Mouse (Mus musculus) kidney, postnatal 10 days (tissue): Measurements from ENCODE around the gene Ralgapa1.
A peak's percentile ranks its signal among the peaks of the same experiment; 100 is the strongest.
"Not testable (repeated sequence)": the region's sequence is repeated elsewhere in the genome, so short reads cannot be mapped to it uniquely, and the experiment has no call there.

Experiments
- DNase-seq: peaks from one replicate; pipeline ENCODE4 v3.0.0; 2021; ENCODE audit warnings: mixed read lengths

The Ralgapa1 gene

GRCm38 (mm10) chr12:55798745-55799144 is 22.2 kb downstream of the Ralgapa1 start:
- DNase-seq = no peak

GRCm38 (mm10) chr12:55797103-55797502 is 23.9 kb downstream of the Ralgapa1 start:
- DNase-seq = no peak

DNA sequence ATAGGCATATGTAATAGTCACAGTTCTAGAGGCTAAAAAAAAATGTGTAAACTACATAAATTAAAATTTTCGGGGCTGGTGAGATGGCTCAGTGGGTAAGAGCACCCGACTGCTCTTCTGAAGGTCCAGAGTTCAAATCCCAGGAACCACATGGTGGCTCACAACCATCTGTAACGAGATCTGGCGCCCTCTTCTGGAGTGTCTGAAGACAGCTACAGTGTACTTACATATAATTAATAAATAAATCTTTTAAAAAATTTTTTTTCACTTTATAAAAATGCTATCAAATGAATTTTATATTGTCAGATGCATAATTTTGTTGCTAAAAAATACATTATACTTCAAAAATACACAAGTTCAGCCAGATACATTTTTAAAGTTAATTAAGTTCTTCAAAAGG is 26.5 kb downstream of the Ralgapa1 start:
- DNase-seq = not testable (repeated sequence)

GRCm38 (mm10) chr12:55785252-55785651 is 35.7 kb downstream of the Ralgapa1 start:
- DNase-seq = no peak

DNA sequence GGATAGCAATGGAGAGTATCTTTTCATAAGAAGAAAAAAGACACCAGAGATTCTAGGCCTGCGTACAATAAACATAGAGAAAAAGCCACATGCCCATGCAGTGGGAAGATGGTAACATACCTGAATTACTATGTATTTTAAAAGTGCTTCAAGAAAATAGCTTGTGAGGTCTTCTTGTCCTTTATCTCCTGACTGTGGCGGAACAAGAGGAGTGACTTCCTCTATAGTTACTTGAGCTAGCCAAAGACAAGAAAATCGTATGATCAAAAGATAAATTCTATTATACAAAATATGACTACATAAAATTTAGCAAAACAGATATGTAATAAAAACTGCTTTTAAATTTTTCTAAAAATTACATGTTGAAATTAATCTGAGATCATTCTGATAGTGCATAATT is 38.3 kb downstream of the Ralgapa1 start:
- DNase-seq = no peak

GRCm38 (mm10) chr12:55778301-55778700 is 42.7 kb downstream of the Ralgapa1 start:
- peak; percentile 56 for DNase-seq

DNA sequence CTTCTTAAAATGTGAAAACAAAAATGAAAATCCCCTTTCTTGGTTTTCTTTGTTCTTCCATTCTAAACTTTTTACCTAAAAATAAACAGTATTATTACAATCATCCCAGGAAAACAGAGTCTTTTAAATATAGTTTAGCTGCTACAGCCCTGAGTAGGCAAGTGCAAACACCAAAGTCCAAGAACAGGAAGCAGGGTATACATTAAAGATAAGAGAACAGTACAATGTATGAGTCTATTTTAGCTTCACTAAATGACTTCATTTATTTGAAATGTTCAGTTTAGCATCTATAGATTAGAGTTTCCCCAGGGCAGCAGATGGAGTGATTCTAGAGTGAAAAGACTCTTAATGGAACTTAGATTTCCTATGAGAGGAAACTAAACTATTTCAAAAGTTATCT is 43.6 kb downstream of the Ralgapa1 start:
- DNase-seq = no peak

DNA sequence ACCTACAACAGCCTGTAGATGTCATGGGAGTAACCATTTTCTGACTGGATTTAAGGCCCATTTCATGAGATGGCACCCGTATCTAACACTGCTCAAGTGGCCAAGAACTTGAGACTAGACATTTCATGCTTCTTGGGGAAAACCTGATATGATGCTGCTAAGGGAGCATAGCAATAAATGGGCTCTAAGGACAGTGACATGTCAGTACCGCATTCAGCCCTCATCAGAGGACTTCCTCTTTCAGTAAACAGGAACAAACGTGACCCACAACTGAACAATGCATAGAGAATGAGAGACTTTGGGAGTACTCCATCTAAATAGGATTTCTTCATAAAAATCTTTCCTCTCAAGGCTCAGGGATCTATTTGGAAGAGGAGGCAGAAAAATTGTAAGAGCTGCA is 46.7 kb downstream of the Ralgapa1 start:
- no peak for DNase-seq

- no peak for DNase-seq
Measured at GRCm38 (mm10) chr12:55720319-55720718, 100.6 kb downstream of the Ralgapa1 start.

GRCm38 (mm10) chr12:55705881-55706280 is 115.1 kb downstream of the Ralgapa1 start:
- no peak for DNase-seq

DNA sequence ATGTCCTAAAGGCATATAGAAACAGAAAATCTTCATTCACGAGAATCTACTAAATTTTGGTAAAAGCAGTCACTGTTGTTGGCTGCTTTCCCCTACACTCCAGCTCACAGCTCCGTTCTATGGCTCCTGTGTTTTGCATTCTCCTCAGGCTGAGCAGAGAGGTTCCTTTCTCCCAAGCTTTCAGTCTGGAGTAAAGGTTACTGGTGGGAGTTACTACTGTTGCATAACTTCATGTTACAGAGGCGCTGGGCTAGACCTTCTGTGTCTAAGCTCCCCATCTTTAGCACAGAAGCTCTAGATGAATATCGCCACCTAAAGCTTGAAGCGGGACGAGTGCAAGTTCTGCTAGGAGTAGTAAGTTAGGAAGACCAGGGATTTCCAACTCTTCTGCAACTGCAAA is 154.3 kb downstream of the Ralgapa1 start:
- no peak for DNase-seq

DNA sequence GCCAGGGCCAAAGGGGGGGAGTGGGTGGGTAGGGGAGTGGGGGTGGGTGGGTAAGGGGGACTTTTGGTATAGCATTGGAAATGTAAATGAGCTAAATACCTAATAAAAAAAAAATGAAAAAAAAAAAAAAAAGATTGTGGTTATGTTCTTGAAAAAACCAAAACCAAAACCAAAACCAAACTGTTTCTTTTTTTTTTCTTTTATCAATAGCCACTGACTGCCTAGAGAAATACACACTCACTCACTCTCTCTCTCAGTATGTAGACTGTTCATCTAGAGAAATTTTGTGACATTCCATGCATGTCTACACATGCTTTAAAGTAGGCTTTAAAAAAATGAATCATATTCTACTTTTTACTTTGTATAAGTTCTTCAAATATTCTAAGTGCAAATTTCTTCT is 157.8 kb downstream of the Ralgapa1 start:
- not testable (repeated sequence) for DNase-seq

- no peak for DNase-seq
Measured at GRCm38 (mm10) chr12:55648011-55648525, 172.9 kb downstream of the Ralgapa1 start.

GRCm38 (mm10) chr12:55626711-55627110 is 194.3 kb downstream of the Ralgapa1 start:
- peak; percentile 11 for DNase-seq

DNA sequence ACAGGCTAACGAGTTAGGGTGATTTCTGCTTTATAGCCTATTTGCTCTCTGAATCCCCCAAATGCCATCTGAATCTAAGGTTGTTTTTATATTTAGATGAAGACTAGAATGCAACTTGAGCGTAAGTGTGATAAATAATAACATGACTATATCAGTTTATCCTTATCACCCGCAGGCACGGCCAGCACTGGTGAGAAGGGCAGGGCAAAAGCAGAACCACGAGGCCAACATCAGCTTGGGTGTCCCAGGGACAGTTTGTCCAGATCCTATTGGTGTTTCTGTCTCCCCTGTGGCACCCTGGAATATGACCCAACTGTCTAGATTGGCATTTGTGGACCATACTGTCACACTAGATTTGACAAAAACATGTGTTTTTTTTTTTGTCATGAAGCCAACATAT is 197.7 kb downstream of the Ralgapa1 start:
- DNase-seq = no peak

GRCm38 (mm10) chr12:55622615-55623245 is 198.2 kb downstream of the Ralgapa1 start:
- DNase-seq = no peak

GRCm38 (mm10) chr12:55620321-55620720 is 200.6 kb downstream of the Ralgapa1 start:
- no peak for DNase-seq

DNA sequence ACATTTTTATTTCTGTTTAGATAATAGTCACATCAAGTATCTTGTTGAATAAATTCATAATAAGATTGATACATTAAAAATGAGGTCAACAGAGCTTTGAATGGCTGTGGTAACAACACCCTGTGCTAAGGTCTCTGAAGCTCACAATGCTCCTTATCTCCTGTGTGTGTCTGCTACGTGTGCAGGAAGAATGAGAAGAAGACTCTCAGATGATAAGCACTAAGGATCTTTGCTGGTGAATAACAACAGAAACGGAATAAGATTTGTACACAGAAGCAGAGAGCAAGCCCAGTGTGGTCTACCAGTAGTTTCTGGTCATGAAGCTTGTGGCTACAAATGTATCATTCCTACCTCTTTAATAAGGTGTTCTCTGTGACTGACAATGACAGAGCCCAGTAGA is 210.2 kb downstream of the Ralgapa1 start:
- no peak for DNase-seq

DNA sequence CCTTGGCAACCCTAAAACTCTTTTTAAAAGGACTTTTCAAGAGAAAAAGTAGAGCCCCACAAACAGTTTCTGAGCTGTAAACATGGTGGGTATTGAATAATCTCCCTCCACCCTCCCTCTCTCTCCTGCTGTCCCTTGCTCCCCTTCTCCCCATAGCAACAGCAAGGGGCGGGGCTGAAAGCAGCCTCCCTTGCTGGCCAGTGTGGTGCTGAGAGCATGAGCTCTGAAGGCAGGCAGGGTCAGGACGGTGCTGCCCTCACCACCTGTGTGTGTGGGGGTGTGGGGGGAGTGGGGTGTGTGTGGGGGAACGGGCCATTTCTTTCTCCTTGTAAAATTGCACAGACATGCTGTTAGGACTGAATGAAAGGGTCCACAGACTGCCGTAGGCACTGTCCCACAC is 213.1 kb downstream of the Ralgapa1 start:
- no peak for DNase-seq

GRCm38 (mm10) chr12:55604411-55604810 is 216.6 kb downstream of the Ralgapa1 start:
- no peak for DNase-seq

DNA sequence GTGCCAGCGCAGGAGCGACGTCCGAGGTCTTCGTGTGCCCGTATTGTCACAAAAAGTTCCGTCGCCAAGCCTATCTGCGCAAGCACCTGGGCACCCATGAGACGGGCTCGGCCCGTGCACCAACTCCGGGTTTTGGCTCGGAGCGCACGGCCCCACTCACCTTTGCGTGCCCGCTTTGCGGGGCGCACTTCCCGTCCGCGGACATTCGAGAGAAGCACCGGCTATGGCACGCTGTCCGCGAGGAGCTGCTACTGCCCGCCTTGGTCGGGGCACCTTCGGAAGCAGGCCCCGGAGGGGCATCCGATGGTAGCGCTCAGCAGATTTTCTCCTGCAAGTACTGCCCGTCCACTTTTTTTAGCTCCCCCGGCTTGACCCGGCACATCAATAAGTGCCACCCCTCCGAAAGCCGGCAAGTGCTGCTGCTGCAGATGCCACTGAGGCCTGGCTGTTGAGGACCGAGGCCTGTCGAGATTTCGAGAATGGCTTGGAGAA is 220.4 kb downstream of the Ralgapa1 start:
- no peak for DNase-seq

- peak; percentile 85 for DNase-seq
Measured at GRCm38 (mm10) chr12:55599639-55600502, 221.1 kb downstream of the Ralgapa1 start.

DNA sequence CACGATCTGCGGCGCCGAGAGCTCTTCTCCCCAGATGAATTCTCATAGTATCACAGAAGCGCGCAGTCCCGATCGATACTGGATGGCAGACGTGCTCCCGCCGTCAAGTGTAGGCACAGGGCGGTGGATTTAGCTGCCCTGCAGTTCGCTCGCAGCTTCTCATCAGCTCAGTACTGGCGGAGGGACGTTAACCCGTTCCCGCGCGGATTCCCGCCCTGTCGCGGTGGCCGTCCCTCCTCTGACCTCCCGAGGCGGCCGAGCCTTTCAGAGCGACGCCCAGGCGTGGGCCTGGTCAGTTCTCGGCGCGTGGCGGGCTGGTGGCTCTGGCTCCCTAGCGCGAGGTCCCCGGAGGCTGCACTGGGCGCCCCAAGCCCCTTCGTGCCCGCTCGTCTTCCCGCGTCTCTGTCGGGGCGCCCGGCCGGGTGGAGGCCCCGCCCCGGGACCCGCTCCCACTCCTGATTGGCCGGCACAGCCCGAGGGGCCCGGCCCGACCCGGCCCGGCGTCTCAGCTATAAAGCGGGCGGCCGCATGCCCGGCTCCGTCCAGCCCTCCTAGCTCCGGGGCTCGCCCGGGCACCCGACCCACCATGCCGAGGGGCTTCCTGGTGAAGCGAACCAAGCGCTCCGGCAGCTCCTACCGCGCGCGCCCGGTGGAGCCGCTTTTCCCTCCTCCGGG is 221.9 kb downstream of the Ralgapa1 start, which contains the start of gene Insm2:
TSS of gene Insm2 (plus strand) at position 541 of the 675 bp plus-strand sequence.
- DNase-seq = peak; percentile 13
